Mouse (Mus musculus) spleen, adult 2 months (tissue): Measurements from ENCODE around the gene Pi4k2b.

Experiments
- CTCF ChIP-seq: fragments of 200-500 bp; IDR thresholded peaks from 2 replicates; pipeline ENCODE4 v1.5.1; 2011; ENCODE audit warnings: mild to moderate bottlenecking, inconsistent platforms; ENCODE audit not compliant: insufficient read depth, insufficient read length, insufficient replicate concordance; ENCODE audit errors: extremely low read depth
- POLR2A ChIP-seq: fragments of 200-500 bp; IDR thresholded peaks from 2 replicates; pipeline ENCODE4 v1.6.1; 2011; ENCODE audit warnings: low read depth, low read length, inconsistent platforms

DNA sequence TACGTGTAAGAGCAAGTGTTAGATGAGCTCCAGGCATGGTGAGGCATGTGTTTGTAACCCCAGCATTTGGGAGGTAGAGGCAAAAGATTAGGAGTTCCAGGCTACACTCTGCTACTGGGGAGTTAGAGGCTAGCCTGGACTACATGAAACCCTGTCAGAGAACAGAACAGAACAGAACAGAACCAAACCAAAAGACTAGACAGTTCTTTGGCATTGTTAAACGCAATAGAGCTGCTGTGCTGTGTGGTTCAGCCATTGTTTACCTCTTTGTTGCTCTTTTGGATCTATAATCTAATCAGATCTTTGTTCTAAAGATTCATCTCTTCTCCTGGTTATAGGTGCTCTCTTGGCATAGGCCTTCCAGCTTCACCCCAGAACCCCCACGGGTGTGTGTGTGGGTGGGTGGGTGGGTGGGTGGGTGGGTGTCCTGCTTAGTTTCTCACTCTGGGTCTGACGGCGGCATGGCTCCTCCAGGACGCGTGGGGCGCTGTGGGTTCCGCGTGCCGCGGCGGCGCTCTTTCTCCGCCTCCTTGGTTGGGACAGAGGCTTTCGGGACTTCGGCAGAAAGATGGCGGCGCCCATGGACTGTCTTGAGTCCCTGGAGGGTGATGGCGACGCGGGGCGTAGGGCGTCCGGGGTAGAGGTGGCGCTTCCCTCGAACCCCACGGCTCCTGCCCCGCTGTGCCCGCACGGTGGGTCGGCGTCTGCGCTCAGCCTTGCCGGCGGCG, 41.3 kb downstream of the Pi4k2b start:
- TF ChIP-seq CTCF, result peak; percentile 74
- TF ChIP-seq POLR2A, result peak; percentile 30; the same call in 1 of the 2 replicates
